Mouse (Mus musculus) hematopoietic stem cell, adult 5-6 weeks (primary cell): Measurements from ENCODE around the gene Snapc3. TPM values are rescaled to one million over a fixed set of nuclear protein-coding genes. Genes with fewer than 3 reads are reported as not detected.

ENCODE experiments used
- ATAC-seq, 2 experiments: fragments of 125-278 bp in 1 of 2; replicated peaks in 1 of 2; 2 replicates each; pipeline ENCODE4 v1.8.0; 2016 to 2017; ENCODE audit warnings: inconsistent platforms in 2 of 2, mild to moderate bottlenecking in 2 of 2, moderate number of reproducible peaks in 2 of 2, low read depth in 1 of 2, moderate TSS enrichment in 1 of 2; ENCODE audit not compliant: low FRiP score in 2 of 2, poor library complexity in 2 of 2, severe bottlenecking in 2 of 2, insufficient read depth in 1 of 2, low TSS enrichment in 1 of 2
- total RNA-seq: library from RNA; stranded (forward); fragments of 172-1452, 232-1000 nt; gene quantifications from 2 replicates; pipeline ENCODE4 v1.2.3, GENCODE M21; 2017

The Snapc3 gene
- total RNA-seq = 47.7 and 53.6 TPM in 2 replicates

DNA sequence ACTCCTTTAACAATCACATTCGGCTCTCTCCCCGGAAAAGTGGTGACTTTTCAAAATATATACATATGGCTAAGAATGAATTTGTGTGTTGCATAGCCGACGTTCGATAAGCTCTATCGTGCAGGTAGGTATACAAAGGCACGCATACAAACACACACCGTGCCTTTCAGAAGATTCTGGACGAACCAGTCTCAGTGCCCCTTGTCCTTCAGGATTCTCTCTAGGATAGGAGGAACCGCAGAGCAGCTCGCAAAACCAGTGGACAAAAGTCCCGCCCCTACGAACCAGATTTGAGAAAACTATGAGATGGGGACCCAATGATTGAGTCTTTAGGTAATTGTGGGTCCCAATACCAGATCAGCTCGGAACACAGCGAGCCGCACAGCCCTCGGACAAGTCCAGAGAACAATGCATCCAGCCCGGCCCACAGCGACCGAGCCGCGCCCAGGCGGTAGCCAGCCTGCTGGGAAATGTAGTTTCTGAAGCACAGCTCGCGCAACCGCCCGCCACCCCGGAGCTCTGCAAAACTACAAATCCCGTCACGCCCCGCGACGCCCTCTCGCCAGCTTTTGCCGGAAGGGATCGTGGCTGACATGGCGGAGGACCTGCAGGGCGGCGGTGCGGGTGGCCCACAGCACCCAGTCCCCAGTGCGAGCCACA lies at the start of gene Snapc3:
TSS of gene Snapc3 (plus strand) at position 565 of the 660 bp plus-strand sequence.
- ATAC-seq = peak; percentile 99 to 100

DNA sequence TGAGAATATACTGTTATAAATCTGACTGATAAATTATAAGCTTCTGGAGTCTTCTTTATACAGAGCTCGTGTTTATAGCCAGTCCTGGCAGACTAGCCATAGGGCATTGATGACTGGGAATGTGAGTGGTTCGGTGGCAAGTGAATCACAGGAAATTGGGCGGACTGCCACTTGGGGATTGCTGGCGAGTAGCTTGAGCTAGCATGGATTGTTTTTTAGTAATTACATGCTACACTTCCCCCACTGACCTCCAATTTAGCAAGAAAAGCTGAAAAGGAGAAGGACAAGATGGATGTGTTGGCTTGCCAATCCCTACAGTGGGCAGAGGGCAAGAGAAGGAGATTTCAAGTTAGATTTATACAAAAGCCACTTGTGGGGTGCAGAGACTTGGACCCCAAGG lies 44.1 kb upstream of the Snapc3 start:
- no peak for ATAC-seq

GRCm38 (mm10) chr4:83375650-83376049 lies 41.9 kb upstream of the Snapc3 start:
- ATAC-seq = no peak

- no peak for ATAC-seq
Measured at GRCm38 (mm10) chr4:83376461-83377015, 41.0 kb upstream of the Snapc3 start.

DNA sequence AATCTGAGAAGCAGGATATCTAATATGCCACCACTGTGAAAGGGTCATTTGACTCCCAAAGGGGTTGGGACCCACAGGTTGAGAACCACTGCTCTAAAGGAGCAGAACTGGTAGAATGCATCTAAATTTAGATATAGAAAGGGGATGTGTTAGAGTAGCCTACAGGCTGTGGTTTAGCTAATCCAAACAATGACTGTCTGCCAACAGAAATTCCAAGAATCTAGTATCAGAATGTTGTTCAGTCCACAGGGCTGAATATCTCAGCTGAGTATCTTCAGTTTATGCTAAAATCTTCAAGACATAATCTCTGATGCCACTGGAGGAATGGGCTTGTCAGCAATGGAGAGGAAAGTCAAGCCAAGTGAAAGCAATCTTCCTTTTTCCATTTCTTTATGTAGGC lies 38.5 kb upstream of the Snapc3 start:
- no peak for ATAC-seq

DNA sequence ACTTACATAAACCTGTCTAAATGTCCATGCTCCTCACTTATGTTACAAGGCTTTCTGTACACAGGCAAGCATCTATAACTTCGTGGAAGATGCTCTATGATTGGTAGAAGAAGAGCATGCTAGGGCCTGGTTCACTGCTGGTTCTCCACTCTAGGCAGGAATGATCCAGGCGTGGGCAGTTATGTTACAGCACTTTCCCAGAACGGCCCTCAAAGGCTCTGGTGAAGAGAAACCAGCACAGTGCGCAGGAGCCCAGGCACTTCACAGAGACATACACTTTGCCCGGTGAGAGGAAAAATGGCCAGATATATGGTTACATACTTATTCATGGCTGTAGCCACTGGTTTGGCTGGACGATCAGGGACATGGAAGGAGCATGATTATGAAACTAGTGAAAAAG lies 37.8 kb upstream of the Snapc3 start:
- no peak for ATAC-seq

DNA sequence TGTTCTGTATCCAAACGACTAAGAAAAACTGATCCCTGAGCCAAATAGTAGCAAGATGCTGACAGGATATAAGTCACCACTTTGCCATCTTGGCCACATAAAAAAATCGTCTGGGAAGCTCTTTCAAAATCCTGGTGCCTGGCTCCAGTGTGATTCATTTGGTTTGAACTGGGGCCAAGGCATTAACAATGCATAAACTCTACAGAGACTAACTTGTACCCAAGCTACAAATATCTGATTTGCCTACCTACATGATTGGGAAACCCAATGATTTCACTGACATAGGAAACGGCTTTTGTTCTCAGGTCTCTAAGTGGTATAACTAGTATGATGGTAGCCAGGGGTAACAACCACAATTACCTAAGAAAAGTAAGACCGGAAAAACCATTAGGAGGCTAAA lies 37.3 kb upstream of the Snapc3 start:
- no peak for ATAC-seq

- peak; percentile 27 to 48; a peak in 2 of 4 replicates for ATAC-seq
Measured at GRCm38 (mm10) chr4:83383899-83384490, 33.5 kb upstream of the Snapc3 start.

DNA sequence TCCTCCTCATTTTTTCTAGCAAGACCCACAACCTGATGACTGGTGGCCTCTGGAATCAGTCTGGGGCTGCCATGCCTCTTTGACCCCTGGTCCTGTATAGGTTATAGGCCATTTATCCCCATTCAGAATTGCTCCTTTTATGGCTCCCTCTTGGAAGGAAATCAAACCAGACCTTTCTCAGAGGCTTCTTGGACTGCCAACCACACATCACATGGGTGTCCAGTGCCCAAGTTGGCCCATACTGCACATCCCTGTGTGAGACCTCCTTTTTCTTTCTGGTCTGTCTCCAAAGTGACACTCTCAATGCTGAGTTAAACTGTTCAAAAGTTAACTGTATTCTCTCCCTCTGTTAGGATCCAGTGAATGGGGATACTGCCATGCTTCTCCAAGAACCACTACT lies 32.4 kb upstream of the Snapc3 start:
- ATAC-seq = no peak

GRCm38 (mm10) chr4:83390551-83390950 lies 27.0 kb upstream of the Snapc3 start:
- no peak for ATAC-seq

DNA sequence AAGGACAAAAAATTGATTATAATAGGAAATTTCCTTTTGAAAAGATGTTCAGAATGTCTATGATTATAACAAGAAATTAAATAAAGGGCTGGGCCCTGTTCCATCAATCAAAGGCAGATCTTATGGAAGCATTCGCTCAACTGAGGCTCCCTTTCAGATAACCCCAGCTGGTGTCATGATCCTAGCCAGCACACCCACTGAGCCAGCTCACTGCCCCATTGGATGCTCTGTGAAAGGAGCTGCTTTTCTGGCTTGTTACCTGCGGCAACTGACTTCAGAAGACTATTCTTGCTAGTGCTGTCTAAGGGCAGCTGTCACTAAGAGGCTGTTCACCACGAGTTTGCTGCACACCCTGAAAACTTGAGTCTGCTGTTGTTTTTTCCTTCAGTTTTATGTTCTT lies 25.6 kb upstream of the Snapc3 start:
- ATAC-seq = no peak

- ATAC-seq = no peak
Measured at GRCm38 (mm10) chr4:83393733-83394132, 23.8 kb upstream of the Snapc3 start.

DNA sequence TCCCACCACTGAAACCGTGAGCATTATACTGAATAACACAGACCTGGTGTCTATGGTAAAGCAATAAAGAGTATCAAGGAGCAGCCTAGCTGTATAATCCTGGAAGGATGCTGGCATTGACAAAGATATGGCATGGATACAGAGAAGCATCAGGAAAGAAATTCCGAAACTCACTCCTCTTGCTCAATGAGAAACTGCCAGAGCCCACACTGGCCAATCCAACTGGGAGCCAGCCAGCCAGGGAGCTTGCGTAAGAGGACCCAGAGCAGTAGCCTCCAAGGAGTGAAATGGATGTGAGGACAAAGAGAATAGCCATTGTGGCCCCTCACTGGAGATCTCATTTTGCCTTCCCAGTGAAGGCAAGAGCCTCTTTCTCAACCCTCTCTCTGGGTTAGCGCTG lies 21.2 kb upstream of the Snapc3 start:
- ATAC-seq = no peak

DNA sequence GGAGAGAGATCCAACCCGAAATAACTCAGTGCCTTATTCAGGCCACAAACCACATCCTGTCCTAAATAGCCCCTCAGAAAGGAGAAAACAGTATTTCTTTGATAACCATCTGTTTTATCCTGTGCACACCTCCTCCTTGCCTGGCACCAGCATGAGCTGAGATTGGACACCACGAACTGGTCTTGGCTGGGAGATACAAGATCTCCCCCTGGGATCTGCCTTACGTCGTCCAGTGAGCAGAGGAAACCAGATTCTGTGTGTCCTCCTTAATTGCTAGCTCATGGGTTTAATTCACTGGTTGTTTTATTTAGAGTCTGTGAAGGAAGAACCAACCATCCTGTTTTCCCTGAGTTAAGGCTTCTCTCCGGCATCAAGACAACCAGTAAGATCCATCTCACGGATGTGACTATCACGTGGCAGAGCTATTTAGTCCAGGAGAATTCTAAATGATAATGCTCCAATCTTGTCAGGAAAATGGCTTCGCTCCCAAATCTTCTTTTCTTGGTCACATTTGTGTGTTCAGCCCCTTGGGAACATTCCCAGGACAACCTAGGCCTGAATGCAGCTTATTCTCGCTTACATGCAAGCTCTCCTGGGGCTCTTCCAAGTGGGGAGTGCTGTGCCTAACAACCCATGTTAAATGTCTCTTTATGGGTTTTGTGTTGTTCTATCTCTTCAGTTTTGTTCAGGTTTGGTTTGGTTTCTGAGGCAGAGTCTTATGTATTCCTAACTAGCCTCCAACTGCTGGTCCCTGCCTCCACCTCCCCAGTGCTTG lies 20.3 kb upstream of the Snapc3 start:
- ATAC-seq = no peak

GRCm38 (mm10) chr4:83398527-83398926 lies 19.0 kb upstream of the Snapc3 start:
- no peak for ATAC-seq

DNA sequence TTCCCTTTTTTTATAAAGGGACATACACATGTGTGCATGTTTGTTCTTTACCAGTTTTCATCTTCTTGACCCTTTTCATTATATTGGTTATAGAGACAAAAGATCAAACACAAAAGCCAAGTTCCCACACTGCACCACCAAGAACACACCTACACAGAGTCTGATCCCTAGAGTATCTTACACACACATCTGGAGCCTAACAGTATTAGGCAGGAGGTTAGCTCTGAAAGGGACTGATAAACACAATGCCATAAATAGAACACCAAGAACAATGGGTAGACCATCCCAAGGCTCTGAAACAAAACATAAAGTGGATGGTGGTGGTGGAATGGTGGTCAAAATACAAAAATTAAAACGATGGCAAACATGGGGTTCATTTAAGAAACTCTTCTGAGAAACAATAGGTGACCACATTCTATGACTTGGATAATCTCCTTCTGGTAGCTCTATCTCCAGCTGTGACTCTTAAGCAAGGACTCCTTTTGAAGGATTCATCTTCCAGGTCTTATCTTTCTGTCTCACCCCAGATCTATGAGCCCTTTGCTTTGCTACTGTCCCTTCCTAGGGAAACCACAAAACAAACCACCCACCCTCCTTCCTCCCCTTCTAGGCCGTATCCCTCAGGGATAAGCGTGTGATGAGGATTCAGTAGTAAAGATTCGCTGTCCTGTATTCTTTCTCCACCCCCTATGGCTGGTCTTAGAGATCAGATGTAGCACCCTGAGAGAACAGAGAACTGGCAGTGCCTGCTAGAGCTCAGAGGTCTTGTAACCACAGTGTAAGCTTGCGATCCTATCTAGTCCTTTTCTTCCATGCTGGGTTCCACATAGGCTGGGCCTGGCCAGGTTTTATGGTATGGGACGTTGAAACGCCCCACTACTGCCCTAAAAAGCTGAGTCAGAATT lies 16.6 kb upstream of the Snapc3 start:
- no peak for ATAC-seq

GRCm38 (mm10) chr4:83401712-83402111 lies 15.8 kb upstream of the Snapc3 start:
- no peak for ATAC-seq
